Mouse (Mus musculus) lung, embryonic 15.5 days (tissue): ENCODE measurements around the gene Clec12b. TPM values are rescaled to one million over a fixed set of nuclear protein-coding genes. Genes with fewer than 3 reads are reported as not detected.
A peak's percentile ranks its signal among the peaks of the same experiment; 100 is the strongest.
"Not testable (repeated sequence)": the region's sequence is repeated elsewhere in the genome, so short reads cannot be mapped to it uniquely, and the experiment has no call there.

ENCODE experiments used
- ATAC-seq: fragments of 200-750 bp; cut with Nextera tagmentation; 2 replicates; pipeline ENCODE4 v1.8.0; 2017; ENCODE audit warnings: moderate number of reproducible peaks, borderline replicate concordance; ENCODE audit not compliant: low FRiP score, low TSS enrichment; ENCODE audit errors: extremely low read depth
- H3K27ac ChIP-seq: fragments of 300-500 bp; sonication (generic); 2 replicates; pipeline ENCODE4 v1.5.1; 2015; ENCODE audit warnings: moderate library complexity, mild to moderate bottlenecking, inconsistent platforms
- H3K27me3 ChIP-seq: fragments of 300-500 bp; sonication (generic); 2 replicates; pipeline ENCODE4 v1.6.1; 2015; ENCODE audit warnings: inconsistent platforms
- H3K36me3 ChIP-seq: fragments of 300-500 bp; sonication (generic); 2 replicates; pipeline ENCODE4 v1.6.1; 2015; ENCODE audit warnings: inconsistent platforms
- H3K4me1 ChIP-seq: fragments of 300-500 bp; sonication (generic); 2 replicates; pipeline ENCODE4 v1.6.1; 2015; ENCODE audit warnings: inconsistent platforms
- H3K4me2 ChIP-seq: fragments of 300-500 bp; sonication (generic); 2 replicates; pipeline ENCODE4 v1.6.1; 2015; ENCODE audit warnings: inconsistent platforms, mild to moderate bottlenecking, moderate library complexity
- H3K4me3 ChIP-seq: fragments of 300-500 bp; sonication (generic); 2 replicates; pipeline ENCODE4 v1.5.1; 2015; ENCODE audit warnings: mild to moderate bottlenecking, inconsistent platforms
- H3K9ac ChIP-seq: fragments of 300-500 bp; sonication (generic); 2 replicates; pipeline ENCODE4 v1.6.1; 2015; ENCODE audit warnings: inconsistent platforms
- H3K9me3 ChIP-seq: fragments of 300-500 bp; sonication (generic); 2 replicates; pipeline ENCODE4 v1.6.1; 2016; ENCODE audit warnings: inconsistent platforms
- WGBS: fragments of 180-500 bp; shearing (Covaris S2); methylation state at CpG from one replicate; pipeline ENCODE4 v1.1.7; 2015; 5-methylcytosine and 5-hydroxymethylcytosine counted together
- polyA plus RNA-seq: library from polyadenylated mRNA; unstranded; fragments of >200 nt; fragmentation: Nextera tagmentation; extraction: Ambion mirVana; gene quantifications from 2 replicates; pipeline ENCODE4 v1.2.1, GENCODE M21; 2015

Clec12b gene
- polyA plus RNA-seq, 1 experiment from 2014 or later = 0.47 TPM

DNA sequence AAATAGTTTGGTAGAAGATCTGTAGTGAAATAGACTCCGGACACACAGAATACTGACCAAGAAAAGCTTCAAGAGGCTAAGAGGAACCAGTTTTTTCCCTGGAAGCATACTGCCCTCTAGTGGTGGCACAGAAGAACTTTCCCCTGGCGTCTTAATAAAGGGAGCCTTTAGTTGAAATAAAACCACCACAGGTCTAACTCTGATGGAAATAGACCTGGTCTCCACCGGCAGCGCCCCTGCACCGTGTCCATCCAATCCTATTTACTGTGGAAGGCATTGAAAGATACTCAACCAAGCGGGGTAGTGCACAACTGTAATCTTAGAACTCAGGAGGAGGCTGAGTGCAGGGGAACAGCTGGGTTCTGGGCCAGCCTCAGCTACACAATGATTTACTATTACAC is 19.7 kb downstream of the Clec12b start:
- no peak overlapping the region for H3K9ac ChIP-seq
- 11% methylated on average over 6 of the region's 6 CpGs for WGBS
- no peak for ATAC-seq
- no peak overlapping the region for H3K4me2 ChIP-seq
- no peaks in the 10 kb centered on the region for H3K4me1 ChIP-seq
- H3K27me3 ChIP-seq = no peaks in the 10 kb centered on the region
- no peaks in the 10 kb centered on the region for H3K36me3 ChIP-seq
- H3K9me3 ChIP-seq = no peaks in the 10 kb centered on the region
- H3K27ac ChIP-seq = no peak overlapping the region
- no peak overlapping the region for H3K4me3 ChIP-seq

DNA sequence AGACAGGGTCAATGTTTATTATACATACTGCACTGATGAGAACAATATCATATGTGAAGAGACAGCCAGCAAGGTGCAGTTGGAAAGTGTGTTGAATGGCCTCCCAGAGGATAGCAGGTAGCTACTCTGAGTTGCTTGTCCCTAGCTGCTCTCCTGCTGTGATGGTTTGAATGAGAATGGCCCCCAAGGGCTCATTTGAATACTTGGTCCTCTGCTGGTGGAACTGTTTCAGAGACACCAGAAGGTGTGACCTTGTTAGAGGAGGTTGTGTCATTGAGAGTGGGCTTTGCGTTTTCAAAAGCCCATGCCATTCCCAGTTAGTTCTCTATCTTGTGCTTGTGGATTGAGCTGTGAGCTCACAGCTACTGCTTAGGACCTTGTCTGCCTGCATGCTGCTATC is 21.7 kb downstream of the Clec12b start:
- Histone ChIP-seq H3K4me2 (no peak overlapping the region), H3K4me3 (no peak overlapping the region), H3K4me1 (no peaks in the 10 kb centered on the region), H3K9me3 (no peaks in the 10 kb centered on the region), H3K27ac (no peak overlapping the region), H3K27me3 (no peaks in the 10 kb centered on the region), H3K36me3 (no peaks in the 10 kb centered on the region), H3K9ac (no peak overlapping the region)
- 31% methylated on average over 1 of the region's 1 CpGs for WGBS
- no peak for ATAC-seq

DNA sequence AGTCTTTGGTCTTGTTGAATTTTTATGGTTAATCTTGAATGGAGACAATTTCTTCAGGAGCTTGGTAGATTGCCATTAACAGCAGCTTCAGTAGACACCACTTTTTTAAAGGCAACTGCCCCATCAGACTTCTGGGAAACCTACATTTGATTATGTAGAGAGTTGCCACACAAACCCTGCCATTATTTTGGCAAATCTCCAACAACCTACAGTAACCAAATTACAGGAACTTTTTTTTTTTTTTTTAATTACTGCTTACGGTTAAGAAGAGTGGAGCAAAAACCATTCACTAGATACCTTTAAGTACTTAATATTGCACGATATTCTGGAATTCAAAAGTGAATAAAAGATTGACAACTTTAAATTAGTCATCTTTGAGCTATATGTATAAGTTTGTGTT is 26.2 kb downstream of the Clec12b start:
- Histone ChIP-seq H3K36me3 (no peaks in the 10 kb centered on the region), H3K4me1 (no peaks in the 10 kb centered on the region), H3K4me2 (no peak overlapping the region), H3K27ac (no peak overlapping the region), H3K9me3 (no peaks in the 10 kb centered on the region), H3K9ac (no peak overlapping the region), H3K27me3 (no peaks in the 10 kb centered on the region), H3K4me3 (no peak overlapping the region)
- ATAC-seq = no peak
- WGBS = 78% methylated on average over 2 of the region's 2 CpGs

DNA sequence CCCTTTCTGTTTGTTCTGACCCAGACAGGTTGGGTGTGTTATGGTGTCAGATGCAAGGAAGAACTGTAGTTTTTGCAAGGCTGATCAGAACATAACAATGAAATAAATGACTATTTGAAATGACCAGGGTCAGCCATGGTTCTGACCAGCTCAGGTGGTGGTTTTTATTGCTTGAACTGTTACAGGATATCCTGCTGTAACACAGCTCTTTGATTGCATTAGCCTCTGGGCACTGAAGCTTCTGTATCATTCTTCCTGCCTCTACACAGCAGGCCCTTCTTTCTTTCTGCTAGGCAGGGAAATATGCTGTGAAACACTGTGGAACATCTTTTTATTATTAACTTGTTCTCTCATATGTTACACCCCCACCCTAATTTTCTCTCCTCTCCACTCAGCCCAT is 29.2 kb downstream of the Clec12b start:
- Histone ChIP-seq H3K9ac (no peak overlapping the region), H3K27ac (no peak overlapping the region), H3K36me3 (no peaks in the 10 kb centered on the region), H3K27me3 (no peaks in the 10 kb centered on the region), H3K4me2 (no peak overlapping the region), H3K4me1 (no peaks in the 10 kb centered on the region), H3K4me3 (no peak overlapping the region), H3K9me3 (no peaks in the 10 kb centered on the region)
- ATAC-seq = no peak

DNA sequence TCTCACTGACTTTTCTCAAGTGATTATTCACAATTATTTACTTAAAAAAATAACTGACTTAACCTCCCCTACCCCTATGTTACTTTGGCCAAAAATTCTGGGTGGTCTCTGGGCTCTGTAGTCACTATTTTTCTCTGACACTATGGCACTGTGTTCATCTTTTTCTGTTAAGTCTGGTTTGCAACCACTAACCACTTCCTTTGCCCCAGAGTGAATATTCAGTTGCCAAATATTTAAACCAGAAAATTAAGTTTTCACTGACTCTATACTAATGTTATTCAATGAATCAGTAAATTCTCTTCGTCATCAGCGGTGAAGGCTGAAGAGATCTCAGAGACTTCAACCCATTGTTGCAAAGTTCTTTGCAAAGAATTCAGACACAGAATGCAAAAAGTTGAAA is 29.9 kb downstream of the Clec12b start:
- Histone ChIP-seq H3K4me2 (no peak overlapping the region), H3K9me3 (no peaks in the 10 kb centered on the region), H3K27me3 (no peaks in the 10 kb centered on the region), H3K27ac (no peak overlapping the region), H3K9ac (no peak overlapping the region), H3K4me1 (no peaks in the 10 kb centered on the region), H3K4me3 (no peak overlapping the region), H3K36me3 (no peaks in the 10 kb centered on the region)
- 92% methylated on average over 2 of the region's 2 CpGs for WGBS
- ATAC-seq = no peak

DNA sequence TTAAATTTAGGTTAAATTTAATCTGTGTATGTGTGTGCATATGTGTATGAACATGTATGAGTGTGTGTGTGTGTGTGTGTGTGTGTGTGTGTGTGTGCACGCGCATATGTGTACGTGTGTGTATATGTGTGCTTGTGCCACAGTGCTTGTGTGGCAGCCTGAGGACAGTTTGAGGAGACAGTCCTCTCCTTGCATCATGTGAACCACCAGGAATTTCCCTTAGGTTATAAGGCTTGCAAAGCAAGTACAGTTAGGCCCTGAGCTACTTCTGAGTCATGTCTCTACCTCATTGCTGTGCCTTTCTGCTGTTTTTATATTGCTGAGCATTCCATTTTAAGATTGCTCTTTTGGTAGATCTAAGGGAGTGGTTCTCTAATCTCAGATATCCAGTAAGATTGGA is 34.6 kb downstream of the Clec12b start:
- no peaks in the 10 kb centered on the region for H3K27me3 ChIP-seq
- no peaks in the 10 kb centered on the region for H3K9me3 ChIP-seq
- ATAC-seq = no peak
- no peak overlapping the region for H3K27ac ChIP-seq
- no peaks in the 10 kb centered on the region for H3K36me3 ChIP-seq
- 93% methylated on average over 3 of the region's 3 CpGs for WGBS
- no peak overlapping the region for H3K4me3 ChIP-seq
- H3K9ac ChIP-seq = no peak overlapping the region
- no peak overlapping the region for H3K4me2 ChIP-seq
- H3K4me1 ChIP-seq = no peaks in the 10 kb centered on the region

DNA sequence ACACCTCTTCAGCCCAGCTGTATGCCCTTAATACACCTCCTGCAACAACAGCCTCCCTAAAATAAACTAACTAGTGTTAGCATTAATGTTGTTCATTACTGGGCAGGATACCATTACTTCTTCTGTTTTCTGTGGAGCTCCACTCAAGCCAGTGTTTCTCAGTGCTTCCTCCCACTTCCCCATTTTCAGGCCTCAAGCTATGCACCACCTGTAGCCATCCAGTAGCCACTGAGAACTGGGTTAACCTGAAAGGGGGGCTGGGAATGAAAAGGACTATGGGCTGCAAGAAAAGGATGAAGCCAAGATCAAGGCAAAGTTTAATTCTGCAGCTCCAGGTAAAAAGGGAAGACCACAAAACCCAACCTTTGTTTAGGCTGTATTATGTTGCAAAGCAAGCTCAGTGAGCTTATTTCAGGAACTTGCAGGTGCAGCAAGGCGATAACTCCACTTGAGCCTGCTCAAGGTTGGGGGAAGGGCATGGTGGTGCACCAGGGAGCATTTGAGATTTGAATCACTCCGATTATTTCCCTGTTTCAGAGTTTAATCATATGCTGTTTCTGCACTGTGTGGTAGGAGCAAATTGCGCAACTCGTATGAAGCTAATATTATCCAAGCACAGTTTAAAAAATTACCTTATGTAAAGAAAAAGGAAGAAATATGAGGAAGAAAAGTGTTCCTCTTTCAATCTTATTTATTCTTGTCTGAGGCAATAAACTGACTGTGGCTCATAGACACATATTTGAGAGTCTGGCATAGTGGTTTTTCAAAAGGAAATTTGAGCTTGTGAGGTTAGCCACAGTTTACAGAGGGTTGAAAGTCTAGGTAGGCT is 35.9 kb downstream of the Clec12b start:
- no peaks in the 10 kb centered on the region for H3K27me3 ChIP-seq
- H3K9me3 ChIP-seq = no peaks in the 10 kb centered on the region
- H3K4me2 ChIP-seq = no peak overlapping the region
- WGBS = 52% methylated on average over 4 of the region's 4 CpGs
- H3K4me3 ChIP-seq = no peak overlapping the region
- no peaks in the 10 kb centered on the region for H3K36me3 ChIP-seq
- H3K27ac ChIP-seq = peak overlapping the region; percentile 57
- peak; percentile 64; the same call in 1 of the 2 replicates for ATAC-seq
- H3K4me1 ChIP-seq = no peaks in the 10 kb centered on the region
- no peak overlapping the region for H3K9ac ChIP-seq

DNA sequence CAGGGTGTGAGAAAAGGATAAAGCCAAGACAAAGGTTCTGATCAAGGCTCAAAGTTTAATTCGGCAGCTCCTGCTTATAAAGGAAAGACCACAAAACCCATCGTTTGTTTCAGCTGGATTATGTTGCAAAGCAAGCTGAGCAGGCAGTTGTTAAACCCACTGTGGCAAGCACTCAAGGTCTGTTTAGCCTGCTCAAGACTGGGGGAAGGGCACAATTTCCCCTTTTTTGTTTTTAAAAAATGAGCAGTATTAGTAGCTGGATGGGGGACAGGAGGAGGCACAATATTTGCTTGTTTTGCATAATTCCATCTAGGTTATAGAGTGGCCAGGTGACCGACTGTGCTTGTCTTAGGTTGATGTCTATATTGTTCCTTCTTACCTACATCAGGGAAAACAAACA is 41.3 kb downstream of the Clec12b start:
- no peak overlapping the region for H3K9ac ChIP-seq
- H3K27me3 ChIP-seq = no peaks in the 10 kb centered on the region
- no peak overlapping the region for H3K27ac ChIP-seq
- ATAC-seq = no peak
- H3K9me3 ChIP-seq = no peaks in the 10 kb centered on the region
- 67% methylated on average over 3 of the region's 3 CpGs for WGBS
- H3K4me1 ChIP-seq = no peaks in the 10 kb centered on the region
- no peak overlapping the region for H3K4me3 ChIP-seq
- no peaks in the 10 kb centered on the region for H3K36me3 ChIP-seq
- no peak overlapping the region for H3K4me2 ChIP-seq

DNA sequence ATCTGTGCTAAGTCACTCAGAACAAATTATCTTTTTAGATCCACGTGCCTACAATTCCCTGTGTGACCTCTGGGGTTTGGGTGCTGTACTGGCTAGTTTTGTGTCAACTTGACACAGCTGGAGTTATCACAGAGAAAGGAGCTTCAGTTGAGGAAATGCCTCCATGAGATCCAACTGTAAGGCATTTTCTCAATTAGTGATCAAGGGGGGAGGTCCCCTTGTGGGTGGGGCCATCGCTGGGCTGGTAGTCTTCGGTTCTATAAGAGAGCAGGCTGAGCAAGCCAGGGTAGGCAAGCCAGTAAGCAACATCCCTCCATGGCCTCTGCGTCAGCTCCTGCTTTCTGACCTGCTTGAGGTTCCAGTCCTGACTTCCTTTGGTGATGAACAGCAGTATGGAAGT is 43.3 kb downstream of the Clec12b start, which contains the start of gene Clec12a:
Clec12a (plus strand) TSS at position 301 of the 400 bp plus-strand sequence.
- not testable (repeated sequence) for ATAC-seq, H3K9me3 ChIP-seq, H3K4me2 ChIP-seq, H3K4me3 ChIP-seq, H3K36me3 ChIP-seq, H3K4me1 ChIP-seq, H3K27me3 ChIP-seq, H3K27ac ChIP-seq, H3K9ac ChIP-seq
- 72% methylated on average over 4 of the region's 4 CpGs for WGBS

DNA sequence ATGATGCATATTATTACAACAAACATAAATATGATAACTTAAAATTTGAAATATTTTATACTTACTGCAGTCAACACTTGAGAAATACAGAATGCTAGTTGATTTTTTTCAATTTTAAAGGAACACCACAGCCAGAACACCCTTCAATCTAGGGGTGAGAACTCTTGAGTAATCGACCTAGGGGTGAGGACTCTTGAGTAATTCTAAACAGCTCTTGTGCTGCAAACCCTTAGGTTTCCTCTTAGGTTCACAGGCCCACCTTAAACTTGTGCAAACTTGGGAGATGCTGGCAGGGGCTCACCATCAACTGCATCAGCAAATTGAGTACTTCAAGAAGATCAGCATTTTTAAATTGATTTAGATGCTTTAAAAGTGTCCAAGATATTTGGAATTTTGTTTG is 47.9 kb downstream of the Clec12b start:
- ATAC-seq = no peak
- H3K27ac ChIP-seq = no peak overlapping the region
- H3K9me3 ChIP-seq = no peaks in the 10 kb centered on the region
- no peak overlapping the region for H3K9ac ChIP-seq
- H3K36me3 ChIP-seq = no peaks in the 10 kb centered on the region
- H3K4me3 ChIP-seq = no peak overlapping the region
- H3K27me3 ChIP-seq = no peaks in the 10 kb centered on the region
- WGBS = 52% methylated on average over 1 of the region's 1 CpGs
- H3K4me2 ChIP-seq = no peak overlapping the region
- no peaks in the 10 kb centered on the region for H3K4me1 ChIP-seq

DNA sequence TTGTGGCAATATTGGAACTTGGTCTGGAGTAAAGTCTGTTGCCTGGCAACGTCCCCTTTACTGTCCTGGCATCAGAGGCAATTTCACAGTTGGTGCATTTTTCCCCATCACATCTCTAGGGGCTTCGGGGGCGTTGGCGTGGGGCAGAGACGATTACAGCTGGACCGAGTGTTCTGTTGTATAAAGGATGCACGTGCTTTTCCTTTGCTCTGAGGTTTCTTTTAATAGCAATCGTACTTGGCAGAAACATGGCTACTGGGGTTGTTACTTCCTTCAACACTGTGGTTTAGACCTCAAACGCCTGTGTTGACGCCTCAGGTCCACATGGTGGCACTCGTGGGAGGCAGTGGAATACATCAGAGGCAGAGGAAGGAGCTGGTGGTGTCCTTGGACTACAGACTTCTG is 52.0 kb downstream of the Clec12b start:
- 24% methylated on average over 11 of the region's 11 CpGs for WGBS
- peak; percentile 57; the same call in 1 of the 2 replicates for ATAC-seq
- H3K4me2 ChIP-seq = no peak overlapping the region; the same call in 1 of the 2 replicates
- H3K36me3 ChIP-seq = no peaks in the 10 kb centered on the region
- no peak overlapping the region for H3K27ac ChIP-seq
- no peaks in the 10 kb centered on the region for H3K4me1 ChIP-seq
- no peaks in the 10 kb centered on the region for H3K9me3 ChIP-seq
- no peak overlapping the region for H3K9ac ChIP-seq
- no peaks in the 10 kb centered on the region for H3K27me3 ChIP-seq
- H3K4me3 ChIP-seq = no peak overlapping the region

DNA sequence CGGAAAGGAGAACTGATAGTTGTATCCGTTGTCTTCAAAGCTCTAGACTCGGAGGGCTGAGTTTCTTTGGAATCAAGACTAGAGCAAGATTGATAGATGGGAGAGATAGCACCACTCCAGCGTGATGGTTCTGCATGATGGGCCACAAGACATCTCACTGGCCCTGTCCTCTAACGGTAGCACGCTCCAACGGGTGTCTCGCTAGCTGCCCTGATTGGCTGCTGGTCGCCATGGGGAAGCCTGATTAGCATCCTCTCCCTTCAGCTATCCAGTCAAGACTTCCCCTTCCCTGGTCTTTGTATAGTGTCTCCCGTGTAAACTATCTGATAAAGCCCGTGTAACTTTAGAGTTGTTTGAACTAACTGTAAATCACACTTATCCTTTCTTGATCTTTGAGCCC is 54.1 kb downstream of the Clec12b start, which contains the start of gene 4922502D21Rik:
4922502D21Rik (minus strand) TSS at position 187 of the 400 bp plus-strand sequence.
- H3K4me3 ChIP-seq = no peak within 1 kb of the TSS
- no peak within 1 kb of the TSS for H3K4me2 ChIP-seq
- WGBS = 38% methylated on average over 11 of the region's 11 CpGs
- H3K4me1 ChIP-seq = no peaks in the 10 kb centered on the region
- no peak within 1 kb of the TSS for H3K9ac ChIP-seq
- no peak within 1 kb of the TSS for H3K27ac ChIP-seq
- H3K27me3 ChIP-seq = no peaks in the 10 kb centered on the region
- H3K36me3 ChIP-seq = no peaks in the 10 kb centered on the region
- no peak for ATAC-seq
- H3K9me3 ChIP-seq = no peaks in the 10 kb centered on the region
